Mouse (Mus musculus) heart, postnatal 0 days (tissue): Measurements from ENCODE around the gene Gm12248. TPM values are rescaled to one million over a fixed set of nuclear protein-coding genes. Genes with fewer than 3 reads are reported as not detected.

Experiments used
- ATAC-seq: fragments of 200-750 bp; cut with Nextera tagmentation; 2 replicates; pipeline ENCODE4 v1.8.0; 2017; ENCODE audit warnings: low read depth, moderate number of reproducible peaks, moderate library complexity; ENCODE audit not compliant: insufficient read depth
- DNase-seq: peaks from one replicate; pipeline ENCODE4 v3.0.0-alpha.2; 2016; ENCODE audit warnings: low spot score
- H3K27ac ChIP-seq: fragments of 300-500 bp; sonication (generic); 2 replicates; pipeline ENCODE4 v1.5.1; 2014; ENCODE audit warnings: low read depth, mild to moderate bottlenecking
- H3K27me3 ChIP-seq: fragments of 300-500 bp; sonication (generic); 2 replicates; pipeline ENCODE4 v1.6.1; 2014; ENCODE audit warnings: low read length, mixed read lengths; ENCODE audit not compliant: control insufficient read depth, insufficient read depth
- H3K36me3 ChIP-seq: fragments of 300-500 bp; sonication (generic); replicated peaks from 2 replicates; pipeline ENCODE4 v1.6.1; 2014; ENCODE audit warnings: low read length, mixed read lengths; ENCODE audit not compliant: control insufficient read depth, insufficient read depth
- H3K4me1 ChIP-seq: fragments of 300-500 bp; sonication (generic); 2 replicates; pipeline ENCODE4 v1.6.1; 2014; ENCODE audit warnings: antibody characterized with exemption; ENCODE audit not compliant: control insufficient read depth, insufficient read depth
- H3K4me2 ChIP-seq: fragments of 300-500 bp; sonication (generic); 2 replicates; pipeline ENCODE4 v1.6.1; 2014; ENCODE audit warnings: low read depth, mild to moderate bottlenecking, low read length, moderate library complexity
- H3K4me3 ChIP-seq: fragments of 300-500 bp; sonication (generic); 2 replicates; pipeline ENCODE4 v1.5.1; 2014; ENCODE audit warnings: low read depth, low read length
- H3K9ac ChIP-seq: fragments of 300-500 bp; sonication (generic); replicated peaks from 2 replicates; pipeline ENCODE4 v1.6.1; 2014; ENCODE audit warnings: low read depth, low read length, mixed read lengths
- H3K9me3 ChIP-seq: fragments of 300-500 bp; sonication (generic); replicated peaks from 2 replicates; pipeline ENCODE4 v1.6.1; 2016; ENCODE audit warnings: low read length; ENCODE audit not compliant: control insufficient read depth
- CTCF ChIP-seq: IDR thresholded peaks from 2 replicates; pipeline ENCODE4 v1.5.1; 2016; ENCODE audit warnings: antibody characterized with exemption, control low read depth, low read depth
- EP300 ChIP-seq: IDR thresholded peaks from 2 replicates; pipeline ENCODE4 v1.6.1; 2016; ENCODE audit warnings: antibody characterized with exemption, low read depth
- WGBS: fragments of 180-500 bp; shearing (Covaris S2); extraction: QIAGEN DNeasy Blood & Tissue Kit; methylation state at CpG from one replicate; pipeline ENCODE4 v1.1.7; 2014; 5-methylcytosine and 5-hydroxymethylcytosine counted together
- polyA plus RNA-seq: library from polyadenylated mRNA; unstranded; fragments of >200 nt; fragmentation: Nextera tagmentation; extraction: Ambion mirVana; gene quantifications from 2 replicates; pipeline ENCODE4 v1.2.1, GENCODE M21; 2015
- total RNA-seq: library from RNA; depleted of rRNA; stranded (reverse); fragments of >200 nt; gene quantifications from 2 replicates; pipeline ENCODE4 v1.2.3, GENCODE M21; 2014; ENCODE audit warnings: low replicate concordance

The Gm12248 gene
- total and polyA plus RNA-seq, 2 experiments from 2014 or later: not detected

GRCm38 (mm10) chr11:58029869-58030268, 63.1 kb downstream of the Gm12248 start:
- Histone ChIP-seq H3K9ac (no peak overlapping the region), H3K27ac (no peak overlapping the region), H3K36me3 (no peaks in the 10 kb centered on the region), H3K27me3 (no peaks in the 10 kb centered on the region), H3K4me3 (no peak overlapping the region), H3K4me2 (no peak overlapping the region), H3K4me1 (peaks cover 29% of the 10 kb centered on the region), H3K9me3 (no peaks in the 10 kb centered on the region)
- WGBS: 77% methylated on average over 2 of the region's 2 CpGs
- no peak for DNase-seq
- TF ChIP-seq CTCF (no peak), EP300 (no peak)
- no peak for ATAC-seq

- Histone ChIP-seq H3K27ac (no peak overlapping the region), H3K36me3 (no peaks in the 10 kb centered on the region), H3K27me3 (no peaks in the 10 kb centered on the region), H3K9ac (no peak overlapping the region), H3K4me2 (no peak overlapping the region), H3K4me3 (no peak overlapping the region), H3K9me3 (no peaks in the 10 kb centered on the region), H3K4me1 (peaks cover 31% of the 10 kb centered on the region)
- WGBS: 82% methylated on average over 1 of the region's 1 CpGs
- ATAC-seq (no peak), DNase-seq (no peak)
- TF ChIP-seq CTCF (no peak), EP300 (no peak)
Observed at GRCm38 (mm10) chr11:58028981-58029380, 64.0 kb downstream of the Gm12248 start.

- TF ChIP-seq EP300 (no peak), CTCF (no peak)
- H3K27ac ChIP-seq: no peak overlapping the region
- peaks cover 24% of the 10 kb centered on the region for H3K4me1 ChIP-seq
- ATAC-seq: no peak
- H3K9ac ChIP-seq: no peak overlapping the region
- 66% methylated on average over 1 of the region's 1 CpGs for WGBS
- no peak overlapping the region for H3K4me3 ChIP-seq
- H3K4me2 ChIP-seq: no peak overlapping the region
- no peak for DNase-seq
- H3K9me3 ChIP-seq: no peaks in the 10 kb centered on the region
- H3K36me3 ChIP-seq: no peaks in the 10 kb centered on the region
- no peaks in the 10 kb centered on the region for H3K27me3 ChIP-seq
Observed at GRCm38 (mm10) chr11:58026860-58027259, 66.1 kb downstream of the Gm12248 start.

GRCm38 (mm10) chr11:58026337-58026736, 66.6 kb downstream of the Gm12248 start:
- Histone ChIP-seq H3K36me3 (no peaks in the 10 kb centered on the region), H3K9ac (no peak overlapping the region), H3K9me3 (no peaks in the 10 kb centered on the region), H3K4me1 (peaks cover 24% of the 10 kb centered on the region), H3K27ac (no peak overlapping the region), H3K27me3 (no peaks in the 10 kb centered on the region), H3K4me3 (no peak overlapping the region), H3K4me2 (no peak overlapping the region)
- 63% methylated on average over 3 of the region's 3 CpGs for WGBS
- TF ChIP-seq EP300 (no peak), CTCF (no peak)
- ATAC-seq: no peak
- DNase-seq: no peak

GRCm38 (mm10) chr11:58025881-58026280, 67.1 kb downstream of the Gm12248 start:
- ATAC-seq: no peak
- H3K9ac ChIP-seq: no peak overlapping the region
- TF ChIP-seq EP300 (no peak), CTCF (no peak)
- DNase-seq: no peak
- no peaks in the 10 kb centered on the region for H3K9me3 ChIP-seq
- H3K4me2 ChIP-seq: no peak overlapping the region
- H3K36me3 ChIP-seq: no peaks in the 10 kb centered on the region
- 72% methylated on average over 4 of the region's 4 CpGs for WGBS
- H3K4me3 ChIP-seq: no peak overlapping the region
- H3K27ac ChIP-seq: no peak overlapping the region
- no peaks in the 10 kb centered on the region for H3K27me3 ChIP-seq
- peaks cover 28% of the 10 kb centered on the region for H3K4me1 ChIP-seq

- TF ChIP-seq EP300: no peak
- TF ChIP-seq CTCF: no peak
- Histone ChIP-seq H3K4me1 (peaks cover 38% of the 10 kb centered on the region), H3K9me3 (no peaks in the 10 kb centered on the region), H3K27ac (no peak overlapping the region), H3K27me3 (no peaks in the 10 kb centered on the region), H3K4me2 (no peak overlapping the region), H3K4me3 (no peak overlapping the region), H3K36me3 (no peaks in the 10 kb centered on the region), H3K9ac (no peak overlapping the region)
- DNase-seq: no peak
- no peak for ATAC-seq
- 23% methylated on average over 2 of the region's 2 CpGs for WGBS
Observed at GRCm38 (mm10) chr11:58024671-58025070, 68.3 kb downstream of the Gm12248 start.
